Mouse (Mus musculus) embryonic facial prominence, embryonic 13.5 days (tissue): ENCODE results near the gene Tmem135. TPM values are rescaled to one million over a fixed set of nuclear protein-coding genes. Genes with fewer than 3 reads are reported as not detected.

Experiments used
- ATAC-seq: fragments of 200-750 bp; cut with Nextera tagmentation; 2 replicates; pipeline ENCODE4 v1.8.0; 2017; ENCODE audit warnings: low read depth; ENCODE audit not compliant: insufficient number of reproducible peaks, insufficient read depth, low FRiP score, low TSS enrichment
- H3K27ac ChIP-seq: fragments of 300-500 bp; sonication (generic); 2 replicates; pipeline ENCODE4 v1.5.1; 2015; ENCODE audit warnings: moderate library complexity, mild to moderate bottlenecking, inconsistent platforms
- H3K27me3 ChIP-seq: fragments of 300-500 bp; sonication (generic); 2 replicates; pipeline ENCODE4 v1.6.1; 2015; ENCODE audit warnings: mild to moderate bottlenecking, inconsistent platforms
- H3K36me3 ChIP-seq: fragments of 300-500 bp; sonication (generic); 2 replicates; pipeline ENCODE4 v1.6.1; 2015; ENCODE audit warnings: mild to moderate bottlenecking, inconsistent platforms
- H3K4me1 ChIP-seq: fragments of 300-500 bp; sonication (generic); 2 replicates; pipeline ENCODE4 v1.6.1; 2015; ENCODE audit warnings: inconsistent platforms
- H3K4me2 ChIP-seq: fragments of 300-500 bp; sonication (generic); 2 replicates; pipeline ENCODE4 v1.6.1; 2015; ENCODE audit warnings: moderate library complexity, mild to moderate bottlenecking, inconsistent platforms
- H3K4me3 ChIP-seq: fragments of 300-500 bp; sonication (generic); 2 replicates; pipeline ENCODE4 v1.5.1; 2015; ENCODE audit warnings: mild to moderate bottlenecking, inconsistent platforms
- H3K9ac ChIP-seq: fragments of 300-500 bp; sonication (generic); 2 replicates; pipeline ENCODE4 v1.6.1; 2015; ENCODE audit warnings: mild to moderate bottlenecking, inconsistent platforms
- H3K9me3 ChIP-seq: fragments of 300-500 bp; sonication (generic); 2 replicates; pipeline ENCODE4 v1.6.1; 2016; ENCODE audit warnings: inconsistent platforms
- WGBS: fragments of 180-500 bp; shearing (Covaris S2); methylation state at CpG from one replicate; pipeline ENCODE4 v1.1.7; 2015; ENCODE audit warnings: mixed read lengths; 5-methylcytosine and 5-hydroxymethylcytosine counted together
- polyA plus RNA-seq: library from polyadenylated mRNA; unstranded; fragments of >200 nt; fragmentation: Nextera tagmentation; extraction: Ambion mirVana; gene quantifications from 2 replicates; pipeline ENCODE4 v1.2.1, GENCODE M21; 2015

Gene Tmem135
- polyA plus RNA-seq, 1 experiment from 2014 or later: 24.0 TPM

- WGBS: 65% methylated on average over 4 of the region's 4 CpGs
- H3K27ac ChIP-seq: no peak overlapping the region
- ATAC-seq: no peak
- no peaks in the 10 kb centered on the region for H3K36me3 ChIP-seq
- peaks cover 6% of the 10 kb centered on the region; the same call in 1 of the 2 replicates for H3K27me3 ChIP-seq
- no peak overlapping the region for H3K9ac ChIP-seq
- no peak overlapping the region for H3K4me2 ChIP-seq
- peaks cover 5% of the 10 kb centered on the region; the same call in 1 of the 2 replicates for H3K4me1 ChIP-seq
- H3K9me3 ChIP-seq: no peaks in the 10 kb centered on the region
- H3K4me3 ChIP-seq: no peak overlapping the region
Observed at GRCm38 (mm10) chr7:89416027-89416426, 12.0 kb upstream of the Tmem135 start.

DNA sequence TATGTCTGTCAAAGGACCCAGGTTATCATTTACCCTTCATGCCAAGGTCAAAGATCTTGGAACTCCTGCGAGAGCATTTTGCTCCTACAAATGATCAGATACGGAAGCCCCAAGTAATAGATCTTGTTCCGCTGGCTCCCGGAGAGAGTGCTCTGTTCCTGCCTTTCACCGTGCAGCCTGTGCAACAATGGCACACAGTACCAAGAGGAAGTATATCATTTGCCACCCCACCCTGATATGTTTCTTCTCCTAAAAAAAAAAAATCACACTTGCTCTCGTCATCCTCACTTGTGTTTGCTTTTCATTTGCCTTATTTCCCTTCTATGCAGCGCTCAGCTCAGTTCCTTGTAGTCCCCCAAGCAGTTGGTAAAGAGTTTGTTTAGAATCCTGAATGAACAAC is 8.1 kb upstream of the Tmem135 start:
- peaks cover 12% of the 10 kb centered on the region for H3K36me3 ChIP-seq
- peaks cover 5% of the 10 kb centered on the region; the same call in 1 of the 2 replicates for H3K4me1 ChIP-seq
- peaks cover 6% of the 10 kb centered on the region; the same call in 1 of the 2 replicates for H3K27me3 ChIP-seq
- WGBS: 81% methylated on average over 7 of the region's 7 CpGs
- no peak overlapping the region for H3K4me2 ChIP-seq
- no peak overlapping the region for H3K9ac ChIP-seq
- ATAC-seq: no peak
- H3K9me3 ChIP-seq: no peaks in the 10 kb centered on the region
- no peak overlapping the region for H3K27ac ChIP-seq
- H3K4me3 ChIP-seq: no peak overlapping the region

- H3K4me1 ChIP-seq: peaks cover 5% of the 10 kb centered on the region; the same call in 1 of the 2 replicates
- ATAC-seq: no peak
- peaks cover under 1% of the 10 kb centered on the region; the same call in 1 of the 2 replicates for H3K27me3 ChIP-seq
- 85% methylated on average over 3 of the region's 3 CpGs for WGBS
- no peaks in the 10 kb centered on the region for H3K9me3 ChIP-seq
- H3K4me2 ChIP-seq: no peak overlapping the region
- no peak overlapping the region for H3K27ac ChIP-seq
- no peak overlapping the region for H3K4me3 ChIP-seq
- peaks cover 16% of the 10 kb centered on the region for H3K36me3 ChIP-seq
- H3K9ac ChIP-seq: no peak overlapping the region
Observed at GRCm38 (mm10) chr7:89411346-89411745, 7.3 kb upstream of the Tmem135 start.

GRCm38 (mm10) chr7:89410294-89410693 is 6.3 kb upstream of the Tmem135 start:
- Histone ChIP-seq H3K9me3 (no peaks in the 10 kb centered on the region), H3K27me3 (peaks cover under 1% of the 10 kb centered on the region; the same call in 1 of the 2 replicates), H3K4me3 (no peak overlapping the region), H3K4me1 (0 out of 2 replicates have a peak, but pooled peaks cover 3% of the 10 kb centered on the region), H3K4me2 (no peak overlapping the region), H3K9ac (no peak overlapping the region), H3K36me3 (peaks cover 16% of the 10 kb centered on the region), H3K27ac (no peak overlapping the region)
- ATAC-seq: no peak
- 77% methylated on average over 4 of the region's 4 CpGs for WGBS

GRCm38 (mm10) chr7:89407006-89407940 is 3.3 kb upstream of the Tmem135 start:
- Histone ChIP-seq H3K4me1 (peaks cover 8% of the 10 kb centered on the region; the same call in 1 of the 2 replicates), H3K4me3 (no peak overlapping the region), H3K27ac (no peak overlapping the region), H3K36me3 (peaks cover 16% of the 10 kb centered on the region), H3K27me3 (peaks cover 6% of the 10 kb centered on the region; the same call in 1 of the 2 replicates), H3K4me2 (peak overlapping the region; percentile 47; the same call in 1 of the 2 replicates), H3K9ac (no peak overlapping the region), H3K9me3 (no peaks in the 10 kb centered on the region)
- 92% methylated on average over 24 of the region's 24 CpGs for WGBS
- no peak for ATAC-seq

GRCm38 (mm10) chr7:89406011-89406410 is 2.0 kb upstream of the Tmem135 start:
- Histone ChIP-seq H3K4me3 (peak overlapping the region; percentile 28), H3K9ac (0 out of 2 replicates have a peak overlapping the region, but pooled peaks have one; percentile 40), H3K36me3 (peaks cover 16% of the 10 kb centered on the region), H3K27me3 (peaks cover 10% of the 10 kb centered on the region), H3K4me2 (peak overlapping the region; percentile 47), H3K9me3 (no peaks in the 10 kb centered on the region), H3K27ac (0 out of 2 replicates have a peak overlapping the region, but pooled peaks have one; percentile 39), H3K4me1 (peaks cover 8% of the 10 kb centered on the region)
- 31% methylated on average over 1 of the region's 1 CpGs for WGBS
- ATAC-seq: no peak

DNA sequence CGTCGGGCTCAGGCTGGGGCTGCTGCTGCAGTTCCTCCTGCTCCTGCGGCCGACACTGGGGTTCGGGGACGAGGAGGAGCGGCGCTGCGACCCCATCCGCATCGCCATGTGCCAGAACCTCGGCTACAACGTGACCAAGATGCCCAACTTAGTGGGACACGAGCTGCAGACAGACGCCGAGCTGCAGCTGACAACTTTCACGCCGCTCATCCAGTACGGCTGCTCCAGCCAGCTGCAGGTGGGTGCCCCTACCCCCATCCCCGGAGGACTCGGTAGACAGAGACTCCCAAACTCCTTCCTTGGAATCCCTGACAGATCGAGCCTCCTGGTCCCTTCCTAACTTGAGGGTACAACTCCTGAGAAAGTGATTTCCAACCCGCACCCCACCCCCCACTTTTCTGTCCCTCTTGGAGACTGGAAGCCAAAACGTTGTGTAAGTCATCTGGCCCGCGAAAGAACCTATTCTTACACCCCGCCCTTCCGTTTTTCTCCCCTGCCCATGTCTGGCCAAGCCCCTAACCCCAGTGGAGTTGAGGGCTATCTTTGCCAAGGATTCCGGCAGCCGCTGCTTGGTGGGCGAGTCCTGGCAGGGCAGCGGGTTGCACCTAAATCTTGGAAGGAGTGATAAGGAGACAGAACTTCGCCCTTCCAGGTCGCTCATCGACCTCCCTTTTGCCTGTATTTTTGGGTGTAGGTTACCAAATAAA is 865 bp upstream of the Tmem135 start:
- peak overlapping the region; percentile 99 for H3K4me2 ChIP-seq
- peaks cover 16% of the 10 kb centered on the region for H3K36me3 ChIP-seq
- no peaks in the 10 kb centered on the region for H3K9me3 ChIP-seq
- under 1% methylated on average over 35 of the region's 35 CpGs for WGBS
- peaks cover 8% of the 10 kb centered on the region for H3K4me1 ChIP-seq
- peak overlapping the region; percentile 51; the same call in 1 of the 2 replicates for H3K27ac ChIP-seq
- peak overlapping the region; percentile 89 for H3K9ac ChIP-seq
- peaks cover 10% of the 10 kb centered on the region for H3K27me3 ChIP-seq
- ATAC-seq: 0 out of 2 replicates have a peak, but pooled peaks have one; percentile 1
- H3K4me3 ChIP-seq: peak overlapping the region; percentile 75

DNA sequence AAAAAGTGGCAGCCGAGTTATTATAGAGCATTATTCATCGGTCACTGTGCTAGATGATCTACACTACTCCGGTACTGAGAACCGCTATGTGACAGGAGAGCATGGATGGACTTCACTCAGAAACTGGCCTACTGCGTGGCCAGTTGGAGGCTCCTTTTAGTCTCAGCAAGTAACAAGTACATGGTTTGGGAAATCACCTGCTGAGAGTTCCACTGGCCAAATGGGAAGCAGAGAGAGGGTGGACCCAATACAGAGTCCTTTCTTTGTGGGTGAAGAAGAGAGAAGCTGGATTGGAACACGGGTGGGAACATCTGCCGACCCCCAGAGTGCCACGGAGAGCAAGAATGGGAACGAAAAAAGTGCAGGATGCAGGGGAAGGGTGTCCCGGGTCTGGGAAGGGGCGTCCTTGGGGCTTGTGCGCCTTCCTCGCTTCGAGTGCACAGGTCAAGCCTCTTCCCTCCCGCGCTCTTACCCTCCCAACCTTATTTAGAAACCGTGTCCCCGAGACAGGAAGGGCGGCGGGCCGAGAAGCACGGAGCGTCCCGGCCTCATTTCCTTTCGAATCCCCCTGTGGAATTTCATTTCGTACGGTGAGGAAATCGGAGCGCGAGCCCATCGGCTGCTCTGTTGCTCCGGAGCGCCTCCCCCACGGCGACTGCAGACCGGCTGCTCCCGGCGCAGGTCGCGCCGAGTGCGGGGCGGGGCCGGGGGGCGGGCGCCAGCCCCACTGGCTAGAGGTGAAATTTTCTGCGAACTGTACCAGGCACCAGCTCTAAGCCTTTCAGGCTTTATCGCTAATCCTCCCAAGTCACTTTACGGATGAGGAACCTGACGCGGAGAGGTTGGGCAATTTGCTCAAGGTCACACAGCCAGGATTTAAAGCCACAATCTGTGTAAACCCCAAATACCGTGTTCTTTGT is 709 bp downstream of the Tmem135 start:
- peaks cover 16% of the 10 kb centered on the region for H3K36me3 ChIP-seq
- peaks cover 10% of the 10 kb centered on the region for H3K27me3 ChIP-seq
- WGBS: 4% methylated on average over 52 of the region's 52 CpGs
- peak; percentile 79 for ATAC-seq
- peak overlapping the region; percentile 75 for H3K4me3 ChIP-seq
- no peaks in the 10 kb centered on the region for H3K9me3 ChIP-seq
- peak overlapping the region; percentile 58 for H3K27ac ChIP-seq
- H3K9ac ChIP-seq: peak overlapping the region; percentile 89
- peaks cover 8% of the 10 kb centered on the region for H3K4me1 ChIP-seq
- peak overlapping the region; percentile 99 for H3K4me2 ChIP-seq

DNA sequence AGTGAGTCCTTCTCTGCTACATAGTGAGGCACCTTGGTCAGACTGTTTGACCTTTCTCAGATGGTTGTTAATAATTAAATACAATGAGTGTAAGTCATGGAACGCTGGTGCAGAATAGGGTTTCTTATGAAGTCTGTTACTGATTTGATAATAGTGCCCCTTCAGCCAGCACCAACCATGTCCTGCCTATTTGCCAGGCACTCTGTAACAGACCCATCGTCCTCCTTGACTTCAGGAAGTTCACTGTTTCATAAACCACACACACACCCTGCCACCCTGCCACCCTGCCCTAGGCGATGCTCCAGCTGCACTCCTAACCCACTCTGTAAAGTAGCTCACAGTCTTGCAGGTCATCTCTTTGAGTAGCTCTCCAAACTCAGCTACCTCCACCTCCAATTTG is 2.1 kb downstream of the Tmem135 start:
- Histone ChIP-seq H3K4me2 (no peak overlapping the region), H3K27me3 (peaks cover 10% of the 10 kb centered on the region), H3K4me3 (no peak overlapping the region), H3K9ac (no peak overlapping the region), H3K9me3 (no peaks in the 10 kb centered on the region), H3K36me3 (0 out of 2 replicates have a peak, but pooled peaks cover 2% of the 10 kb centered on the region), H3K4me1 (peaks cover 8% of the 10 kb centered on the region), H3K27ac (no peak overlapping the region)
- ATAC-seq: no peak
- WGBS: 66% methylated on average over 3 of the region's 3 CpGs

- Histone ChIP-seq H3K9me3 (no peaks in the 10 kb centered on the region), H3K36me3 (no peaks in the 10 kb centered on the region), H3K27me3 (peaks cover 10% of the 10 kb centered on the region), H3K27ac (no peak overlapping the region), H3K9ac (no peak overlapping the region), H3K4me2 (no peak overlapping the region), H3K4me1 (peaks cover 8% of the 10 kb centered on the region), H3K4me3 (no peak overlapping the region)
- ATAC-seq: no peak
- WGBS: 50% methylated on average over 11 of the region's 11 CpGs
Observed at GRCm38 (mm10) chr7:89401136-89401858, 2.7 kb downstream of the Tmem135 start.
